Mouse (Mus musculus) heart, embryonic 10.5 days (tissue): ENCODE measurements at regions not wholly inside any gene's neighbourhood (a gene's known extent, or its start where the extent isn't known, plus 50 kb on each side); places are given as distances from the start of the nearest gene placed in this dataset.

Source experiments
- DNase-seq: peaks from one replicate; pipeline ENCODE4 v3.0.0-alpha.2; 2017; ENCODE audit warnings: low spot score
- H3K27ac ChIP-seq: fragments of 300-500 bp; sonication (generic); 2 replicates; pipeline ENCODE4 v1.5.1; 2016; ENCODE audit warnings: mild to moderate bottlenecking
- H3K27me3 ChIP-seq: fragments of 300-500 bp; sonication (generic); 2 replicates; pipeline ENCODE4 v1.6.1; 2016; ENCODE audit warnings: mild to moderate bottlenecking; ENCODE audit not compliant: poor library complexity, insufficient read depth, severe bottlenecking
- H3K36me3 ChIP-seq: fragments of 300-500 bp; sonication (generic); 2 replicates; pipeline ENCODE4 v1.6.1; 2016; ENCODE audit warnings: mild to moderate bottlenecking, moderate library complexity
- H3K4me1 ChIP-seq: fragments of 300-500 bp; sonication (generic); 2 replicates; pipeline ENCODE4 v1.6.1; 2016; ENCODE audit warnings: mild to moderate bottlenecking
- H3K4me3 ChIP-seq: fragments of 300-500 bp; sonication (generic); 2 replicates; pipeline ENCODE4 v1.5.1; 2016; ENCODE audit warnings: mild to moderate bottlenecking, moderate library complexity
- H3K9me3 ChIP-seq: fragments of 300-500 bp; sonication (generic); 2 replicates; pipeline ENCODE4 v1.6.1; 2016; ENCODE audit warnings: mild to moderate bottlenecking, moderate library complexity
- WGBS: fragments of 180-500 bp; shearing (Covaris S2); methylation state at CpG from one replicate; pipeline ENCODE4 v1.1.7; 2016; 5-methylcytosine and 5-hydroxymethylcytosine counted together

- Histone ChIP-seq H3K4me1 (no peaks in the 10 kb centered on the region), H3K27me3 (no peaks in the 10 kb centered on the region), H3K4me3 (no peak overlapping the region), H3K36me3 (no peaks in the 10 kb centered on the region), H3K27ac (no peak overlapping the region), H3K9me3 (no peaks in the 10 kb centered on the region)
- WGBS = 68% methylated on average over 4 of the region's 4 CpGs
- DNase-seq = no peak
Observed at GRCm38 (mm10) chr13:59242671-59243070, 342.4 kb downstream of the Agtpbp1 start.

- no peak for DNase-seq
- H3K27ac ChIP-seq = no peak overlapping the region
- WGBS = 100% methylated on average over 1 of the region's 1 CpGs
Observed at GRCm38 (mm10) chr13:59238696-59239095, 346.3 kb downstream of the Agtpbp1 start.

GRCm38 (mm10) chr13:59235836-59236235 is 349.2 kb downstream of the Agtpbp1 start:
- 89% methylated on average over 9 of the region's 9 CpGs for WGBS
- H3K4me3 ChIP-seq = no peak overlapping the region
- DNase-seq = no peak
- no peak overlapping the region for H3K27ac ChIP-seq
- H3K4me1 ChIP-seq = no peaks in the 10 kb centered on the region
- H3K36me3 ChIP-seq = no peaks in the 10 kb centered on the region
- H3K9me3 ChIP-seq = no peaks in the 10 kb centered on the region
- H3K27me3 ChIP-seq = no peaks in the 10 kb centered on the region

More at GRCm38 (mm10) chr13:59238696-59239095, 346.3 kb downstream of the Agtpbp1 start:
- no peaks in the 10 kb centered on the region for H3K27me3 ChIP-seq
- H3K4me3 ChIP-seq = no peak overlapping the region
- no peaks in the 10 kb centered on the region for H3K9me3 ChIP-seq
- H3K36me3 ChIP-seq = no peaks in the 10 kb centered on the region
- no peaks in the 10 kb centered on the region for H3K4me1 ChIP-seq

GRCm38 (mm10) chr13:59229111-59229541 is 355.9 kb downstream of the Agtpbp1 start:
- no peaks in the 10 kb centered on the region for H3K9me3 ChIP-seq
- H3K4me3 ChIP-seq = no peak overlapping the region
- peaks cover 14% of the 10 kb centered on the region for H3K4me1 ChIP-seq
- no peaks in the 10 kb centered on the region for H3K36me3 ChIP-seq
- H3K27me3 ChIP-seq = no peaks in the 10 kb centered on the region
- no peak overlapping the region for H3K27ac ChIP-seq
- no peak for DNase-seq
- 81% methylated on average over 6 of the region's 6 CpGs for WGBS

- no peak overlapping the region for H3K4me3 ChIP-seq
- H3K27ac ChIP-seq = no peak overlapping the region
- H3K4me1 ChIP-seq = peaks cover 14% of the 10 kb centered on the region
- 44% methylated on average over 12 of the region's 12 CpGs for WGBS
- no peaks in the 10 kb centered on the region for H3K9me3 ChIP-seq
- H3K36me3 ChIP-seq = no peaks in the 10 kb centered on the region
- DNase-seq = peak; percentile 75
- H3K27me3 ChIP-seq = no peaks in the 10 kb centered on the region
Observed at GRCm38 (mm10) chr13:59228059-59228830, 356.8 kb downstream of the Agtpbp1 start.

GRCm38 (mm10) chr13:59227523-59228058 is 357.4 kb downstream of the Agtpbp1 start:
- DNase-seq = no peak
- H3K27me3 ChIP-seq = no peaks in the 10 kb centered on the region
- peaks cover 14% of the 10 kb centered on the region for H3K4me1 ChIP-seq
- H3K4me3 ChIP-seq = no peak overlapping the region
- WGBS = 74% methylated on average over 13 of the region's 13 CpGs
- H3K27ac ChIP-seq = no peak overlapping the region
- H3K9me3 ChIP-seq = no peaks in the 10 kb centered on the region
- no peaks in the 10 kb centered on the region for H3K36me3 ChIP-seq

- Histone ChIP-seq H3K9me3 (no peaks in the 10 kb centered on the region), H3K4me3 (no peak overlapping the region), H3K27ac (no peak overlapping the region), H3K4me1 (no peaks in the 10 kb centered on the region), H3K36me3 (no peaks in the 10 kb centered on the region), H3K27me3 (no peaks in the 10 kb centered on the region)
- no peak for DNase-seq
- WGBS = 75% methylated on average over 6 of the region's 6 CpGs
Observed at GRCm38 (mm10) chr13:59220587-59220986, 364.4 kb downstream of the Agtpbp1 start.

GRCm38 (mm10) chr13:59220156-59220555 is 364.9 kb downstream of the Agtpbp1 start:
- 23% methylated on average over 7 of the region's 7 CpGs for WGBS
- no peak for DNase-seq
- no peaks in the 10 kb centered on the region for H3K36me3 ChIP-seq
- no peaks in the 10 kb centered on the region for H3K4me1 ChIP-seq
- H3K9me3 ChIP-seq = no peaks in the 10 kb centered on the region
- H3K27me3 ChIP-seq = no peaks in the 10 kb centered on the region
- no peak overlapping the region for H3K4me3 ChIP-seq
- no peak overlapping the region for H3K27ac ChIP-seq

GRCm38 (mm10) chr13:59216686-59217298 is 368.2 kb downstream of the Agtpbp1 start:
- Histone ChIP-seq H3K27ac (no peak overlapping the region), H3K4me1 (no peaks in the 10 kb centered on the region), H3K36me3 (no peaks in the 10 kb centered on the region), H3K9me3 (no peaks in the 10 kb centered on the region), H3K4me3 (no peak overlapping the region), H3K27me3 (no peaks in the 10 kb centered on the region)
- DNase-seq = no peak
- 83% methylated on average over 5 of the region's 5 CpGs for WGBS

GRCm38 (mm10) chr13:59212296-59212701 is 372.7 kb downstream of the Agtpbp1 start:
- Histone ChIP-seq H3K36me3 (no peaks in the 10 kb centered on the region), H3K27ac (no peak overlapping the region), H3K4me3 (no peak overlapping the region), H3K9me3 (no peaks in the 10 kb centered on the region), H3K27me3 (no peaks in the 10 kb centered on the region), H3K4me1 (no peaks in the 10 kb centered on the region)
- no peak for DNase-seq
- WGBS = 78% methylated on average over 15 of the region's 15 CpGs

- 61% methylated on average over 5 of the region's 5 CpGs for WGBS
- Histone ChIP-seq H3K27ac (no peak overlapping the region), H3K9me3 (no peaks in the 10 kb centered on the region), H3K4me3 (no peak overlapping the region), H3K36me3 (no peaks in the 10 kb centered on the region), H3K27me3 (no peaks in the 10 kb centered on the region), H3K4me1 (no peaks in the 10 kb centered on the region)
- DNase-seq = no peak
Observed at GRCm38 (mm10) chr13:59210828-59211227, 374.2 kb downstream of the Agtpbp1 start.

GRCm38 (mm10) chr13:59206186-59206585 is 378.8 kb downstream of the Agtpbp1 start:
- no peak overlapping the region for H3K27ac ChIP-seq
- 77% methylated on average over 3 of the region's 3 CpGs for WGBS
- H3K9me3 ChIP-seq = no peaks in the 10 kb centered on the region
- DNase-seq = no peak
- H3K4me3 ChIP-seq = no peak overlapping the region
- no peaks in the 10 kb centered on the region for H3K36me3 ChIP-seq
- H3K27me3 ChIP-seq = no peaks in the 10 kb centered on the region
- no peaks in the 10 kb centered on the region for H3K4me1 ChIP-seq

- no peak for DNase-seq
- no peak overlapping the region for H3K4me3 ChIP-seq
- H3K36me3 ChIP-seq = no peaks in the 10 kb centered on the region
- 63% methylated on average over 2 of the region's 2 CpGs for WGBS
- no peaks in the 10 kb centered on the region for H3K9me3 ChIP-seq
- no peaks in the 10 kb centered on the region for H3K27me3 ChIP-seq
- no peak overlapping the region for H3K27ac ChIP-seq
- H3K4me1 ChIP-seq = no peaks in the 10 kb centered on the region
Observed at GRCm38 (mm10) chr13:59204506-59204905, 380.5 kb downstream of the Agtpbp1 start.
